19 mouse cellular contexts compared by ENCODE assay signal in genomic region chr1:130764027-130764461, GRCm38 (mm10). TPM values are rescaled to one million over a fixed set of nuclear protein-coding genes. Genes with fewer than 3 reads are reported as not detected.
DNase-seq lines count a peak whose midpoint lies in the region; ATAC-seq lines count a peak whose summit lies in the region.
"Had no signal": no experiment of that assay in that cellular context is flagged by ENCODE, and none has a peak within 500 bp of the region (broad histone marks: within the 10 kb centered on the region; RNA-seq: fewer than 3 reads in every experiment).

No protein-coding gene starts in this region.

- H3K4me2 ChIP-seq in hindbrain, embryonic 11.5 days (replicated peaks; ENCODE audit: low read depth, low read length): no peak overlapping the region
- H3K4me2 ChIP-seq: midbrain, embryonic 12.5 days had no signal

- 88% methylated on average over 12 of the region's 12 CpGs for WGBS in hindbrain, embryonic 11.5 days

- no peaks in the 10 kb centered on the region for H3K9me3 ChIP-seq in hindbrain, embryonic 11.5 days (ENCODE audit: control insufficient read depth, low read length)
- H3K9me3 ChIP-seq: midbrain, embryonic 12.5 days had no signal

- H3K27me3 ChIP-seq in hindbrain, embryonic 11.5 days (ENCODE audit: control insufficient read depth, insufficient read depth, low read length): no peaks in the 10 kb centered on the region
- H3K27me3 ChIP-seq: CH12.LX; midbrain, embryonic 12.5 days; Patski had no signal

- no peaks in the 10 kb centered on the region for H3K4me1 ChIP-seq in hindbrain, embryonic 11.5 days (replicated peaks; ENCODE audit: control insufficient read depth, insufficient read depth, low read length)
- H3K4me1 ChIP-seq: midbrain, embryonic 12.5 days had no signal

- 0 out of 2 replicates have a peak, but pooled peaks have one; percentile 5 for ATAC-seq in granulocyte monocyte progenitor cell, adult 5-6 weeks (replicated peaks; ENCODE audit: poor library complexity, severe bottlenecking)
- ATAC-seq in megakaryocyte progenitor cell, adult 5-6 weeks (replicated peaks; ENCODE audit: poor library complexity): peak; percentile 47
- ATAC-seq in erythroblast, adult 5-6 weeks (replicated peaks; ENCODE audit: low FRiP score, poor library complexity, severe bottlenecking): no peak
- ATAC-seq in hindbrain, embryonic 11.5 days (ENCODE audit: low FRiP score): no peak
- ATAC-seq: Patski had no signal

- DNase-seq in ZHBTc4 (ENCODE audit: low read depth, low spot score): peak; percentile 38
- peak; percentile 94 to 95 for DNase-seq in lung, adult 18-20 months
- DNase-seq in adrenal gland, adult 18-20 months (ENCODE audit: low spot score in 2 of 2): no peak
- no peak for DNase-seq in right cerebral cortex, postnatal 4 days
- DNase-seq in hindbrain, embryonic 11.5 days (ENCODE audit: low spot score): no peak
- DNase-seq: adrenal gland, postnatal 10 days; cerebellum, postnatal 36 days; heart, postnatal 10 days; kidney, postnatal 4 days; thymus, postnatal 4 days had no signal

- no peaks in the 10 kb centered on the region for H3K36me3 ChIP-seq in hindbrain, embryonic 11.5 days (ENCODE audit: control insufficient read depth, insufficient read depth, low read length)
- H3K36me3 ChIP-seq: midbrain, embryonic 12.5 days had no signal

- H3K9ac ChIP-seq in hindbrain, embryonic 11.5 days (ENCODE audit: low read depth, low read length): no peak overlapping the region
- H3K9ac ChIP-seq: liver, embryonic 14.5 days; midbrain, embryonic 12.5 days had no signal

- H3K27ac ChIP-seq in hindbrain, embryonic 11.5 days (ENCODE audit: low read depth, low read length): no peak overlapping the region
- H3K27ac ChIP-seq: liver, embryonic 14.5 days; midbrain, embryonic 12.5 days had no signal

- no peak overlapping the region for H3K4me3 ChIP-seq in hindbrain, embryonic 11.5 days (ENCODE audit: low read depth, low read length)
- H3K4me3 ChIP-seq: midbrain, embryonic 12.5 days had no signal

RNA-seq across cellular contexts. Expression of gene AA986860, which starts 32.3 kb away (rescaled TPM):
- 0.09 and 0.88 TPM in 2 replicates for total RNA-seq in granulocyte monocyte progenitor cell, adult 5-6 weeks (2014; fragmentation: Nextera tagmentation)
- not detected in 2 replicates for total RNA-seq in granulocyte monocyte progenitor cell, adult 5-6 weeks (2017)
- 0.10 TPM in 1 of 2 replicates, not detected in the other for total RNA-seq in megakaryocyte progenitor cell, adult 5-6 weeks (2015)
- 0.10 TPM in 1 of 2 replicates, not detected in the other for total RNA-seq in megakaryocyte progenitor cell, adult 5-6 weeks (2017)
- 1 to 10 TPM; 2.4 to 7.7 TPM for total RNA-seq in adrenal gland, adult 18-20 months (2021)
- 2.7 and 5.4 TPM in 2 replicates for total RNA-seq in erythroblast, adult 5-6 weeks (2015; ENCODE audit: low replicate concordance)
- 1.4 and 2.5 TPM in 2 replicates for total RNA-seq in erythroblast, adult 5-6 weeks (2017; ENCODE audit: low replicate concordance)
- 0.46 and 0.79 TPM in 2 replicates for polyA plus RNA-seq in hindbrain, embryonic 11.5 days (2014; fragmentation: Nextera tagmentation; extraction: Ambion mirVana)

RNA-seq across cellular contexts. Expression of gene Pfkfb2, which starts 35.0 kb away (rescaled TPM):
- total RNA-seq in granulocyte monocyte progenitor cell, adult 5-6 weeks (2014; fragmentation: Nextera tagmentation): 6.6 and 9.1 TPM in 2 replicates
- 13.9 and 15.7 TPM in 2 replicates for total RNA-seq in granulocyte monocyte progenitor cell, adult 5-6 weeks (2017)
- 2.9 and 6.9 TPM in 2 replicates for total RNA-seq in megakaryocyte progenitor cell, adult 5-6 weeks (2015)
- 15.7 and 17.1 TPM in 2 replicates for total RNA-seq in megakaryocyte progenitor cell, adult 5-6 weeks (2017)
- 10 to 100 TPM; 22.8 to 46.9 TPM for total RNA-seq in adrenal gland, adult 18-20 months (2021)
- total RNA-seq in erythroblast, adult 5-6 weeks (2015; ENCODE audit: low replicate concordance): 20.9 and 21.1 TPM in 2 replicates
- 51.3 and 55.4 TPM in 2 replicates for total RNA-seq in erythroblast, adult 5-6 weeks (2017; ENCODE audit: low replicate concordance)
- 9.2 and 10.1 TPM in 2 replicates for polyA plus RNA-seq in hindbrain, embryonic 11.5 days (2014; fragmentation: Nextera tagmentation; extraction: Ambion mirVana)

RNA-seq across cellular contexts. Expression of gene Fcamr, which starts 36.7 kb away (rescaled TPM):
- total RNA-seq in granulocyte monocyte progenitor cell, adult 5-6 weeks (2014; fragmentation: Nextera tagmentation): not detected in 2 replicates
- not detected in 2 replicates for total RNA-seq in granulocyte monocyte progenitor cell, adult 5-6 weeks (2017)
- total RNA-seq in megakaryocyte progenitor cell, adult 5-6 weeks (2015): not detected in 2 replicates
- not detected in 2 replicates for total RNA-seq in megakaryocyte progenitor cell, adult 5-6 weeks (2017)
- total RNA-seq in adrenal gland, adult 18-20 months (2021): under 1 TPM in 1 of 2 experiments, not detected in 1; 0.16 TPM
- total RNA-seq in erythroblast, adult 5-6 weeks (2015; ENCODE audit: low replicate concordance): not detected in 2 replicates
- not detected in 2 replicates for total RNA-seq in erythroblast, adult 5-6 weeks (2017; ENCODE audit: low replicate concordance)
- polyA plus RNA-seq in hindbrain, embryonic 11.5 days (2014; fragmentation: Nextera tagmentation; extraction: Ambion mirVana): 0.14 TPM in 1 of 2 replicates, not detected in the other
- total RNA-seq: left cerebral cortex, adult 8-10 months had no signal
- polyA plus RNA-seq: liver, embryonic 14.5 days; midbrain, embryonic 12.5 days had no signal

RNA-seq across cellular contexts. Expression of gene Yod1, which starts 46.9 kb away (rescaled TPM):
- total RNA-seq in granulocyte monocyte progenitor cell, adult 5-6 weeks (2014; fragmentation: Nextera tagmentation): 6.4 and 8.0 TPM in 2 replicates
- 6.7 and 7.8 TPM in 2 replicates for total RNA-seq in granulocyte monocyte progenitor cell, adult 5-6 weeks (2017)
- total RNA-seq in megakaryocyte progenitor cell, adult 5-6 weeks (2015): 8.9 and 9.7 TPM in 2 replicates
- 6.4 and 6.5 TPM in 2 replicates for total RNA-seq in megakaryocyte progenitor cell, adult 5-6 weeks (2017)
- total RNA-seq in adrenal gland, adult 18-20 months (2021): 10 to 100 TPM in 1 of 2 experiments, 1 to 10 TPM in 1; 9.9 to 10.5 TPM
- total RNA-seq in erythroblast, adult 5-6 weeks (2015; ENCODE audit: low replicate concordance): 75.7 and 84.2 TPM in 2 replicates
- 86.2 and 95.5 TPM in 2 replicates for total RNA-seq in erythroblast, adult 5-6 weeks (2017; ENCODE audit: low replicate concordance)
- polyA plus RNA-seq in hindbrain, embryonic 11.5 days (2014; fragmentation: Nextera tagmentation; extraction: Ambion mirVana): 14.8 and 17.7 TPM in 2 replicates

RNA-seq across cellular contexts. Expression of gene Gm29427, which starts 48.4 kb away (rescaled TPM):
- not detected in 2 replicates for total RNA-seq in granulocyte monocyte progenitor cell, adult 5-6 weeks (2014; fragmentation: Nextera tagmentation)
- not detected in 2 replicates for total RNA-seq in granulocyte monocyte progenitor cell, adult 5-6 weeks (2017)
- total RNA-seq in megakaryocyte progenitor cell, adult 5-6 weeks (2015): not detected in 2 replicates
- total RNA-seq in megakaryocyte progenitor cell, adult 5-6 weeks (2017): not detected in 2 replicates
- total RNA-seq in adrenal gland, adult 18-20 months (2021): under 1 TPM in 1 of 2 experiments, not detected in 1; 0.38 TPM
- total RNA-seq in erythroblast, adult 5-6 weeks (2015; ENCODE audit: low replicate concordance): not detected in 2 replicates
- total RNA-seq in erythroblast, adult 5-6 weeks (2017; ENCODE audit: low replicate concordance): not detected in 2 replicates
- polyA plus RNA-seq in hindbrain, embryonic 11.5 days (2014; fragmentation: Nextera tagmentation; extraction: Ambion mirVana): not detected in 2 replicates
- total RNA-seq: adrenal gland, postnatal 10 days; CH12.LX; heart, postnatal 10 days had no signal
- polyA plus RNA-seq: liver, embryonic 14.5 days; midbrain, embryonic 12.5 days; spleen, adult 2 months had no signal

Comparison
In these comparisons a context has a peak if more than half of its experiments do, and no peak if none do; other contexts are left out.
1. DNase-seq: peak in ZHBTc4 (single experiment) and lung, adult 18-20 months (2 of 2); none in adrenal gland, adult 18-20 months (0 of 2), right cerebral cortex, postnatal 4 days (single experiment) and hindbrain, embryonic 11.5 days (single experiment).
2. ATAC-seq: peak in granulocyte monocyte progenitor cell, adult 5-6 weeks (single experiment) and megakaryocyte progenitor cell, adult 5-6 weeks (single experiment); none in erythroblast, adult 5-6 weeks (single experiment) and hindbrain, embryonic 11.5 days (single experiment).